In genomic region chr13:93888916-93889315, GRCm38 (mm10) we compare ENCODE assay signal across 21 mouse cellular contexts.
DNase-seq lines count a peak whose midpoint lies in the region; ATAC-seq lines count a peak whose summit lies in the region.
"Had no signal": no experiment of that assay in that cellular context is flagged by ENCODE, and none has a peak within 500 bp of the region (broad histone marks: within the 10 kb centered on the region; RNA-seq: fewer than 3 reads in every experiment).

No protein-coding gene starts in this region.

- no peak overlapping the region for H3K27ac ChIP-seq in heart, embryonic 12.5 days (ENCODE audit: poor library complexity, severe bottlenecking)
- peak overlapping the region; percentile 48 for H3K27ac ChIP-seq in limb, embryonic 13.5 days
- H3K27ac ChIP-seq in midbrain, embryonic 16.5 days (ENCODE audit: low read length): no peak overlapping the region
- H3K27ac ChIP-seq: forebrain, embryonic 13.5 days; gastrocnemius, adult 2 months; hindbrain, embryonic 15.5 days; intestine, embryonic 15.5 days; liver, embryonic 12.5 days; midbrain, embryonic 12.5 days; stomach, postnatal 0 days had no signal

- no peak overlapping the region for H3K4me3 ChIP-seq in heart, embryonic 12.5 days
- no peak overlapping the region for H3K4me3 ChIP-seq in limb, embryonic 13.5 days
- no peak overlapping the region for H3K4me3 ChIP-seq in midbrain, embryonic 16.5 days (ENCODE audit: low read depth, low read length)
- H3K4me3 ChIP-seq: forebrain, embryonic 13.5 days; gastrocnemius, adult 2 months; hindbrain, embryonic 15.5 days; intestine, embryonic 15.5 days; liver, embryonic 12.5 days; midbrain, embryonic 12.5 days had no signal

- peak; percentile 51 for DNase-seq in heart, adult 11 months
- peak; percentile 40 for DNase-seq in cerebellum, adult 11-12 months
- DNase-seq in cerebellum, postnatal 10 days: peak; percentile 30 to 55
- DNase-seq in thymus, postnatal 10 days (ENCODE audit: low spot score in 2 of 2): no peak
- DNase-seq: gastrocnemius, adult 2 months; heart, postnatal 4 days; kidney, adult 9 months; left cerebral cortex, postnatal 4 days; lung, adult 2 months; right cerebral cortex, postnatal 14 days; thymus, adult 2 months had no signal

- no peaks in the 10 kb centered on the region for H3K36me3 ChIP-seq in heart, embryonic 12.5 days
- no peaks in the 10 kb centered on the region; the same call in 1 of the 2 replicates for H3K36me3 ChIP-seq in limb, embryonic 13.5 days
- H3K36me3 ChIP-seq in midbrain, embryonic 16.5 days (ENCODE audit: control insufficient read depth, insufficient read depth, low read length): no peaks in the 10 kb centered on the region
- H3K36me3 ChIP-seq: hindbrain, embryonic 15.5 days; intestine, embryonic 15.5 days; liver, embryonic 12.5 days; midbrain, embryonic 12.5 days had no signal

- no peak overlapping the region for H3K4me2 ChIP-seq in heart, embryonic 12.5 days
- H3K4me2 ChIP-seq in limb, embryonic 13.5 days (replicated peaks): no peak overlapping the region
- H3K4me2 ChIP-seq in midbrain, embryonic 16.5 days (ENCODE audit: low read length): no peak overlapping the region
- H3K4me2 ChIP-seq: forebrain, embryonic 13.5 days; hindbrain, embryonic 15.5 days; intestine, embryonic 15.5 days; liver, embryonic 12.5 days; midbrain, embryonic 12.5 days had no signal

- 81% methylated on average over 3 of the region's 3 CpGs for WGBS in heart, embryonic 12.5 days
- WGBS in limb, embryonic 13.5 days: 73% methylated on average over 3 of the region's 3 CpGs
- 87% methylated on average over 3 of the region's 3 CpGs for WGBS in midbrain, embryonic 16.5 days

- H3K9ac ChIP-seq in heart, embryonic 12.5 days: no peak overlapping the region
- H3K9ac ChIP-seq in limb, embryonic 13.5 days: no peak overlapping the region
- H3K9ac ChIP-seq in midbrain, embryonic 16.5 days (ENCODE audit: low read depth, low read length): no peak overlapping the region
- H3K9ac ChIP-seq: forebrain, embryonic 13.5 days; hindbrain, embryonic 15.5 days; intestine, embryonic 15.5 days; liver, embryonic 12.5 days; midbrain, embryonic 12.5 days had no signal

- no peak for ATAC-seq in heart, embryonic 12.5 days (ENCODE audit: insufficient number of reproducible peaks, low FRiP score)
- no peak for ATAC-seq in limb, embryonic 13.5 days (ENCODE audit: low FRiP score, low read depth)
- ATAC-seq in midbrain, embryonic 16.5 days: no peak
- ATAC-seq: CD4-positive, CD25-positive, alpha-beta regulatory T cell, adult 4 months; forebrain, embryonic 13.5 days; intestine, embryonic 15.5 days; liver, embryonic 12.5 days had no signal

- no peaks in the 10 kb centered on the region for H3K9me3 ChIP-seq in heart, embryonic 12.5 days (replicated peaks)
- no peaks in the 10 kb centered on the region for H3K9me3 ChIP-seq in limb, embryonic 13.5 days
- H3K9me3 ChIP-seq in midbrain, embryonic 16.5 days (replicated peaks; ENCODE audit: control insufficient read depth, low read length, poor library complexity, severe bottlenecking): no peaks in the 10 kb centered on the region
- H3K9me3 ChIP-seq: forebrain, embryonic 13.5 days; hindbrain, embryonic 15.5 days; intestine, embryonic 15.5 days; liver, embryonic 12.5 days; midbrain, embryonic 12.5 days had no signal

- H3K4me1 ChIP-seq in heart, embryonic 12.5 days (replicated peaks): peaks cover 20% of the 10 kb centered on the region
- peaks cover 13% of the 10 kb centered on the region for H3K4me1 ChIP-seq in limb, embryonic 13.5 days
- H3K4me1 ChIP-seq in midbrain, embryonic 16.5 days (ENCODE audit: control insufficient read depth, insufficient read depth, low read length): no peaks in the 10 kb centered on the region
- H3K4me1 ChIP-seq: forebrain, embryonic 13.5 days; hindbrain, embryonic 15.5 days; intestine, embryonic 15.5 days; liver, embryonic 12.5 days; midbrain, embryonic 12.5 days had no signal

- H3K27me3 ChIP-seq in heart, embryonic 12.5 days (replicated peaks): no peaks in the 10 kb centered on the region
- H3K27me3 ChIP-seq in limb, embryonic 13.5 days: no peaks in the 10 kb centered on the region
- H3K27me3 ChIP-seq in midbrain, embryonic 16.5 days (ENCODE audit: control insufficient read depth, insufficient read depth, low read depth, low read length): no peaks in the 10 kb centered on the region
- H3K27me3 ChIP-seq: forebrain, embryonic 13.5 days; hindbrain, embryonic 15.5 days; intestine, embryonic 15.5 days; liver, embryonic 12.5 days; midbrain, embryonic 12.5 days had no signal

Comparison
In these comparisons a context has a peak if more than half of its experiments do, and no peak if none do; other contexts are left out.
1. DNase-seq: peak in heart, adult 11 months (single experiment), cerebellum, adult 11-12 months (single experiment) and cerebellum, postnatal 10 days (2 of 2); none in thymus, postnatal 10 days (0 of 2).